Mouse (Mus musculus) hindbrain, postnatal 0 days (tissue): Measurements from ENCODE around the gene Kif17. TPM values are rescaled to one million over a fixed set of nuclear protein-coding genes. Genes with fewer than 3 reads are reported as not detected.

Source experiments
- ATAC-seq: fragments of 200-750 bp; cut with Nextera tagmentation; 2 replicates; pipeline ENCODE4 v1.8.0; 2017; ENCODE audit warnings: mild to moderate bottlenecking, moderate TSS enrichment, moderate library complexity
- DNase-seq: peaks from one replicate; pipeline ENCODE4 v3.0.0-alpha.2; 2015; ENCODE audit warnings: low spot score
- H3K27ac ChIP-seq: fragments of 300-500 bp; sonication (generic); 2 replicates; pipeline ENCODE4 v1.5.1; 2014; ENCODE audit warnings: mild to moderate bottlenecking
- H3K27me3 ChIP-seq: fragments of 300-500 bp; sonication (generic); 2 replicates; pipeline ENCODE4 v1.6.1; 2014; ENCODE audit warnings: low read length, mixed read lengths; ENCODE audit not compliant: insufficient read depth
- H3K36me3 ChIP-seq: fragments of 300-500 bp; sonication (generic); 2 replicates; pipeline ENCODE4 v1.6.1; 2014; ENCODE audit warnings: low read length, mixed read lengths; ENCODE audit not compliant: insufficient read depth
- H3K4me1 ChIP-seq: fragments of 300-500 bp; sonication (generic); 2 replicates; pipeline ENCODE4 v1.6.1; 2014; ENCODE audit warnings: antibody characterized with exemption, low read length, mixed read lengths; ENCODE audit not compliant: insufficient read depth
- H3K4me2 ChIP-seq: fragments of 300-500 bp; sonication (generic); 2 replicates; pipeline ENCODE4 v1.6.1; 2014; ENCODE audit warnings: low read depth, mild to moderate bottlenecking, low read length, moderate library complexity, mixed read lengths
- H3K4me3 ChIP-seq: fragments of 300-500 bp; sonication (generic); 2 replicates; pipeline ENCODE4 v1.5.1; 2014; ENCODE audit warnings: low read length
- H3K9ac ChIP-seq: fragments of 300-500 bp; sonication (generic); replicated peaks from 2 replicates; pipeline ENCODE4 v1.6.1; 2014; ENCODE audit warnings: mild to moderate bottlenecking, low read length, moderate library complexity, mixed read lengths
- H3K9me3 ChIP-seq: fragments of 300-500 bp; sonication (generic); 2 replicates; pipeline ENCODE4 v1.6.1; 2016; ENCODE audit warnings: low read length, mixed read lengths
- CTCF ChIP-seq: IDR thresholded peaks from 2 replicates; pipeline ENCODE4 v1.5.1; 2016; ENCODE audit warnings: antibody characterized with exemption, control low read depth, low read depth
- WGBS: fragments of 180-500 bp; shearing (Covaris S2); extraction: QIAGEN DNeasy Blood & Tissue Kit; methylation state at CpG from one replicate; pipeline ENCODE4 v1.1.7; 2014; 5-methylcytosine and 5-hydroxymethylcytosine counted together
- polyA plus RNA-seq: library from polyadenylated mRNA; unstranded; fragments of >200 nt; fragmentation: Nextera tagmentation; extraction: Ambion mirVana; gene quantifications from 2 replicates; pipeline ENCODE4 v1.2.1, GENCODE M21; 2015
- total RNA-seq: library from RNA; depleted of rRNA; stranded (reverse); fragments of >200 nt; gene quantifications from 2 replicates; pipeline ENCODE4 v1.2.3, GENCODE M21; 2014

Kif17 gene
- total and polyA plus RNA-seq, 2 experiments from 2014 or later = 4.1 to 5.1 TPM

GRCm38 (mm10) chr4:138311595-138311994 is 61.4 kb downstream of the Kif17 start:
- H3K9me3 ChIP-seq = no peaks in the 10 kb centered on the region
- H3K4me3 ChIP-seq = no peak overlapping the region
- 64% methylated on average over 8 of the region's 8 CpGs for WGBS
- no peak overlapping the region for H3K9ac ChIP-seq
- peak; percentile 51 for ATAC-seq
- no peaks in the 10 kb centered on the region for H3K4me1 ChIP-seq
- DNase-seq = peak; percentile 59
- TF ChIP-seq CTCF = peak; percentile 89
- peaks cover 43% of the 10 kb centered on the region for H3K36me3 ChIP-seq
- no peak overlapping the region for H3K27ac ChIP-seq
- H3K4me2 ChIP-seq = no peak overlapping the region
- H3K27me3 ChIP-seq = no peaks in the 10 kb centered on the region

- TF ChIP-seq CTCF = no peak
- Histone ChIP-seq H3K9me3 (no peaks in the 10 kb centered on the region), H3K4me2 (no peak overlapping the region), H3K27ac (no peak overlapping the region), H3K9ac (no peak overlapping the region), H3K27me3 (no peaks in the 10 kb centered on the region), H3K36me3 (peaks cover 49% of the 10 kb centered on the region), H3K4me3 (no peak overlapping the region), H3K4me1 (no peaks in the 10 kb centered on the region)
- DNase-seq = no peak
- ATAC-seq = no peak
- 88% methylated on average over 3 of the region's 3 CpGs for WGBS
These were observed 61.9 kb downstream of the Kif17 start for GRCm38 (mm10) chr4:138312105-138312504.

- TF ChIP-seq CTCF = no peak
- H3K9ac ChIP-seq = no peak overlapping the region
- no peaks in the 10 kb centered on the region for H3K27me3 ChIP-seq
- no peak for DNase-seq
- no peak for ATAC-seq
- WGBS = 97% methylated on average over 11 of the region's 11 CpGs
- no peaks in the 10 kb centered on the region for H3K4me1 ChIP-seq
- H3K4me3 ChIP-seq = no peak overlapping the region
- H3K4me2 ChIP-seq = no peak overlapping the region
- H3K36me3 ChIP-seq = peaks cover 54% of the 10 kb centered on the region
- no peak overlapping the region for H3K27ac ChIP-seq
- H3K9me3 ChIP-seq = no peaks in the 10 kb centered on the region
These were observed 62.8 kb downstream of the Kif17 start for GRCm38 (mm10) chr4:138313021-138313420.

- WGBS = 76% methylated on average over 4 of the region's 4 CpGs
- no peaks in the 10 kb centered on the region for H3K4me1 ChIP-seq
- H3K27ac ChIP-seq = no peak overlapping the region
- no peaks in the 10 kb centered on the region for H3K27me3 ChIP-seq
- H3K9ac ChIP-seq = no peak overlapping the region
- no peak overlapping the region for H3K4me3 ChIP-seq
- peaks cover 53% of the 10 kb centered on the region for H3K36me3 ChIP-seq
- no peak for DNase-seq
- TF ChIP-seq CTCF = no peak
- H3K4me2 ChIP-seq = no peak overlapping the region
- no peaks in the 10 kb centered on the region for H3K9me3 ChIP-seq
- no peak for ATAC-seq
These were observed 63.6 kb downstream of the Kif17 start for GRCm38 (mm10) chr4:138313795-138314194.

- DNase-seq = peak; percentile 40
- no peak for ATAC-seq
- Histone ChIP-seq H3K4me2 (no peak overlapping the region), H3K27me3 (no peaks in the 10 kb centered on the region), H3K9me3 (no peaks in the 10 kb centered on the region), H3K4me3 (no peak overlapping the region), H3K27ac (no peak overlapping the region), H3K9ac (no peak overlapping the region), H3K4me1 (no peaks in the 10 kb centered on the region), H3K36me3 (peaks cover 43% of the 10 kb centered on the region)
- peak; percentile 63 for TF ChIP-seq CTCF
- WGBS = 62% methylated on average over 9 of the region's 9 CpGs
These were observed 65.5 kb downstream of the Kif17 start for GRCm38 (mm10) chr4:138315781-138316180.

- no peaks in the 10 kb centered on the region for H3K27me3 ChIP-seq
- TF ChIP-seq CTCF = peak; percentile 36
- H3K27ac ChIP-seq = no peak overlapping the region
- DNase-seq (no peak), ATAC-seq (no peak)
- H3K36me3 ChIP-seq = peaks cover 42% of the 10 kb centered on the region
- no peak overlapping the region for H3K4me3 ChIP-seq
- no peak overlapping the region for H3K9ac ChIP-seq
- 88% methylated on average over 6 of the region's 6 CpGs for WGBS
- no peaks in the 10 kb centered on the region for H3K4me1 ChIP-seq
- no peaks in the 10 kb centered on the region for H3K9me3 ChIP-seq
- H3K4me2 ChIP-seq = no peak overlapping the region
These were observed 66.1 kb downstream of the Kif17 start for GRCm38 (mm10) chr4:138316369-138316768.

- H3K4me2 ChIP-seq = no peak overlapping the region
- no peaks in the 10 kb centered on the region for H3K27me3 ChIP-seq
- peak; percentile 76 for DNase-seq
- peak; percentile 93 for TF ChIP-seq CTCF
- peak; percentile 52 for ATAC-seq
- H3K4me3 ChIP-seq = no peak overlapping the region
- no peak overlapping the region for H3K27ac ChIP-seq
- peaks cover 27% of the 10 kb centered on the region; the same call in 1 of the 2 replicates for H3K36me3 ChIP-seq
- H3K4me1 ChIP-seq = no peaks in the 10 kb centered on the region
- H3K9me3 ChIP-seq = no peaks in the 10 kb centered on the region
- 60% methylated on average over 6 of the region's 6 CpGs for WGBS
- no peak overlapping the region for H3K9ac ChIP-seq
These were observed 68.5 kb downstream of the Kif17 start for GRCm38 (mm10) chr4:138318509-138319266.
